In genomic region chr3:105750810-105751209, GRCm38 (mm10) we compare ENCODE assay signal across 21 mouse cellular contexts.
"Had no signal": no experiment of that assay in that cellular context is flagged by ENCODE, and none has a peak within 500 bp of the region (broad histone marks: within the 10 kb centered on the region; RNA-seq: fewer than 3 reads in every experiment).

No protein-coding gene starts in this region.

- H3K27ac ChIP-seq: liver, embryonic 15.5 days; midbrain, embryonic 10.5 days; midbrain, embryonic 12.5 days; neural tube, embryonic 13.5 days; neural tube, embryonic 15.5 days had no signal

- H3K27me3 ChIP-seq: liver, embryonic 15.5 days; megakaryocyte, embryonic 14.5 days; midbrain, embryonic 12.5 days; neural tube, embryonic 13.5 days; neural tube, embryonic 15.5 days had no signal

- H3K9ac ChIP-seq: liver, embryonic 15.5 days; lung, embryonic 14.5 days; midbrain, embryonic 12.5 days; neural tube, embryonic 13.5 days; neural tube, embryonic 15.5 days had no signal

- H3K4me2 ChIP-seq: liver, embryonic 15.5 days; lung, embryonic 14.5 days; midbrain, embryonic 12.5 days; neural tube, embryonic 13.5 days; neural tube, embryonic 15.5 days had no signal

- H3K4me3 ChIP-seq: liver, embryonic 15.5 days; megakaryocyte, embryonic 14.5 days; midbrain, embryonic 10.5 days; midbrain, embryonic 12.5 days; myocyte; neural tube, embryonic 13.5 days; neural tube, embryonic 15.5 days had no signal

- H3K9me3 ChIP-seq: liver, embryonic 15.5 days; megakaryocyte, embryonic 14.5 days; midbrain, embryonic 10.5 days; midbrain, embryonic 12.5 days; neural tube, embryonic 13.5 days; neural tube, embryonic 15.5 days had no signal

- H3K4me1 ChIP-seq: midbrain, embryonic 10.5 days; midbrain, embryonic 12.5 days; neural tube, embryonic 13.5 days; neural tube, embryonic 15.5 days had no signal

- ATAC-seq: midbrain, embryonic 16.5 days had no signal

- H3K36me3 ChIP-seq: midbrain, embryonic 12.5 days; neural tube, embryonic 13.5 days had no signal

- DNase-seq: lung, adult 18-20 months; lung, embryonic 14.5 days; lung, postnatal 10 days; lung, postnatal 4 days; midbrain, embryonic 14.5 days; retina, postnatal 1 day; right cerebral cortex, adult 18-20 months; right cerebral cortex, postnatal 25 days; right cerebral cortex, postnatal 4 days; spleen, adult 18-20 months; thymus, adult 2 months; thymus, postnatal 25 days; thymus, postnatal 4 days had no signal
